Mouse (Mus musculus): ENCODE data around the gene Aplp2.

DNA sequence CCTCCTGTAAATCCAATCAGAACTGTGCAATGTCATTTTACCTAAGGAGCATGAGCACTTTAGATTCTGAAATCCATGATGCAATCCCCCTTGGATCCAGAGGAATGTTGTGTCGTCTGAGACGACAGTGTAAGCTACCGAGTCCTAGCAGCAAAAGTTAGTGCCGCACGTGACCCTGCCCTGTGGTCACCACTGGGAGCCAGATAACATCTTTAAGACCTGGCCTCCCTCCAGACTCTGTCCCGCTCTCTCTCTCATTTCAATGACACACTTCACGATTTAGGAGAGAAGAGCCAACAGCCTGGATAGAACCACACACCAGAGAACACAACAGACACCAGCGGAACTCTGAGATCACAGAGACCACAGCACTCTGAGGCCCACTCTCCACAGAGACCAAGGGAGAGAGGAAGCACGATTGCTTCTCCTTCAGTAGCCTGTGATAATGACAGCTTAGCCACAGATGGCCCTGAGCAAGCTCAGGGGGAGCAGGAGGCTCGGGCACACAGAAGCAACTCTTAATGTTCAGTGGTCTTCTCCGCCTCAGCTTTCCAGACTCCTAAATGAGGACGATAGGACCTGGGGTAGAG is 83.6 kb downstream of the Aplp2 start:
- TF ChIP-seq CTCF (IDR thresholded peaks at IDR 0.05) (no peak), POLR2A (IDR thresholded peaks at IDR 0.05; ENCODE audit: insufficient read depth, low read depth, low read length) (no peak)

Data from heart, adult 2 months (tissue).